Mouse (Mus musculus) lung, postnatal 25 days (tissue): ENCODE measurements around the gene Eif2s3y.

Source experiments
- DNase-seq: peaks from one replicate; pipeline ENCODE4 v3.0.0; 2022; ENCODE audit warnings: low spot score

Eif2s3y gene

DNA sequence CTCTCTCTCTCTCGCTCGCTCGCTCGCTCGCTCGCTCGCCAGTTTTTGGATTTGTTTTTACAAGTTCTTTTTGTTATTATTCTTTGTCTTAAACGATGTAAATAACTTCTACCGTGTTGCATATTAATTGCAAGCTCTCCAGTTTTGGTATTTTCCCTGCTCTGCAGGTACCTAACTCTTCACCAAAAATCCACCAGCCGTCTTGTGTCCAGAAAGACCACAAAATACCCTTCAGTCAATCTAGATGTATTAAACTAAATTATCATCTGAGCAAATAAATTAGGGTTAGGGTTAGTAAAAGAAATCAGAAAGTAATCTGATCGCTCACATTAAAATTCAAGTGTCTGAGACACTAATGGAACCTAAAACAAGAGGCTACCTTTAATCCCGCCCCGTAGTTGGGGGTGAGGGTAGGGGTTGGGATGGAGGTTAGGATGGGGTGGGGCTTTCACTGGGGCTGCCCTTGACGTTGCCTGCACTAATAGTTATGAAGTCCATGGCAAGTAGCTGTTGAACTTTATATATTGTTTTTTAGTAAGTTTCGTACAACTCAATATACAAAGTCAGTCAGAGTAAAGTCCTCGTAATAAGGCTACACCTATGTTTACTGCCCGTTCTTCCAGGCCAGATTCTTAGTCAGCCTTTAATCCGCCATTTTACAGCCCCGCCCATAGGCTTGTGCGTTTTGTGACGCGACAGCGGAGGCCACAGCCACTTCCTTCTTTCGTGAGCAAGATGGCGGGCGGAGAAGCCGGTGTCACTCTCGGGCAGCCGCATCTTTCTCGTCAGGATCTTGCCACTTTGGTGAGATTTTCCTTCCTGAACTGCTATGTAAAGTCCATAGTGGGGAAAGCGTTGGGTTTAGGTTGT lies at the start of gene Eif2s3y:
Gene Eif2s3y (plus strand): TSS at position 662 of the 870 bp plus-strand sequence.
- DNase-seq = no peak
